Mouse (Mus musculus): ENCODE results near the gene Mxi1.

GRCm38 (mm10) chr19:53313684-53314443 lies 3.5 kb downstream of the Mxi1 start:
- TF ChIP-seq MAX (IDR thresholded peaks at IDR 0.05) (peak; percentile 98), CEBPB (IDR thresholded peaks at IDR 0.05; ENCODE audit: low read depth) (no peak)
